ENCODE assay signal across 9 mouse cellular contexts in the genomic region with DNA sequence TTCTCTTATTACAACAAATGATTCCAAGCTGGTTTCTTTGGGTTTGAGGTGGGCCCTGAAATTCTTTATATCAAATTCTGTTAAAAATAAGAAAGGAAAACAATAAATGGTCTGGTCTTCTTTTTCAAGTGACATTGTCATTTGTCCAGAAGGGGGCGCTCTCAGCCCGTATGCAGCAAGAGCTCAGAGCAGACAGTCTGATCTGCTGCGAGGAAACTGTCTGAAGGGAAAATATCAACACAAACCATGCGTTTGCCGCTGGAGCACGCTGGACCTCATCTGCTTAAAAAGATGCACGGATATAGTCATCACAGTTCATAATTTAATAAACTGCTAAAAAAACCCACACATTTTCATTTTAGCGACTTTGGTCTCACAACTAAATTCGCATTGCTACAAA.
DNase-seq lines count a peak whose midpoint lies in the region; ATAC-seq and TF ChIP-seq lines count a peak whose summit lies in the region.
"Had no signal": no experiment of that assay in that cellular context is flagged by ENCODE, and none has a peak within 500 bp of the region (broad histone marks: within the 10 kb centered on the region; RNA-seq: fewer than 3 reads in every experiment).

No protein-coding gene starts in this region.

- H3K27me3 ChIP-seq in forebrain, embryonic 14.5 days (replicated peaks; ENCODE audit: control insufficient read depth, insufficient read depth, low read length) = no peaks in the 10 kb centered on the region

- WGBS in forebrain, embryonic 14.5 days = 8% methylated on average over 9 of the region's 9 CpGs
- WGBS in lung, adult 2 months = 9% methylated on average over 9 of the region's 9 CpGs
- 4% methylated on average over 9 of the region's 9 CpGs for WGBS in olfactory bulb, adult 2 months

- H3K36me3 ChIP-seq in forebrain, embryonic 14.5 days (ENCODE audit: control insufficient read depth, insufficient read depth, low read length) = no peaks in the 10 kb centered on the region

- H3K9me3 ChIP-seq in forebrain, embryonic 14.5 days (replicated peaks; ENCODE audit: control insufficient read depth, low read length) = no peaks in the 10 kb centered on the region

- peak; percentile 91 for ATAC-seq in forebrain, embryonic 14.5 days

- H3K4me1 ChIP-seq in forebrain, embryonic 14.5 days (ENCODE audit: control insufficient read depth, insufficient read depth, low read length) = peaks cover 9% of the 10 kb centered on the region; the same call in 1 of the 2 replicates
- H3K4me1 ChIP-seq in lung, adult 2 months (ENCODE audit: control insufficient read depth, insufficient read depth, low read length) = no peaks in the 10 kb centered on the region
- peaks cover 2% of the 10 kb centered on the region; the same call in 1 of the 2 replicates for H3K4me1 ChIP-seq in olfactory bulb, adult 2 months (ENCODE audit: control insufficient read depth, insufficient read depth, low read length)

- DNase-seq in ES-CJ7 (ENCODE audit: low read depth, low spot score) = peak; percentile 73
- peak; percentile 49 for DNase-seq in c-Kit-positive CD71-positive TER-119-positive erythroid progenitor cells, embryonic 14.5 days (ENCODE audit: low spot score)
- peak; percentile 96 for DNase-seq in forebrain, embryonic 14.5 days (ENCODE audit: low spot score)
- DNase-seq in heart, postnatal 25 days (ENCODE audit: low spot score) = peak; percentile 24
- peak; percentile 73 to 91 for DNase-seq in layer of hippocampus, adult 18-20 months (ENCODE audit: low spot score in 2 of 2)
- DNase-seq in lung, adult 2 months = peak; percentile 38
- DNase-seq in testis, postnatal 14 days (ENCODE audit: low spot score) = peak; percentile 67

- intact Hi-C loops in heart, postnatal 25 days (cut with DNase I) = loop anchor here (2.0 to 10.0 kb wide), 2 partner anchors 1581 to 1713 kb away; no protein-coding TSS in a partner anchor

- peak overlapping the region; percentile 43 for H3K4me2 ChIP-seq in forebrain, embryonic 14.5 days (ENCODE audit: low read length)

- peak; percentile 76 for TF ChIP-seq CTCF in lung, adult 2 months (IDR thresholded peaks at IDR 0.05; ENCODE audit: insufficient read depth, low read length)
- TF ChIP-seq CTCF in olfactory bulb, adult 2 months (IDR thresholded peaks at IDR 0.05; ENCODE audit: insufficient read depth, low read depth, low read length) = peak; percentile 57

- no peak for TF ChIP-seq POLR2A in lung, adult 2 months (IDR thresholded peaks at IDR 0.05; ENCODE audit: borderline replicate concordance, extremely low read depth, low read depth, low read length)
- TF ChIP-seq POLR2A in olfactory bulb, adult 2 months (IDR thresholded peaks at IDR 0.05; ENCODE audit: insufficient read depth, low read depth, low read length) = no peak

- H3K9ac ChIP-seq in forebrain, embryonic 14.5 days (ENCODE audit: low read length) = peak overlapping the region; percentile 22; the same call in 1 of the 2 replicates

- H3K27ac ChIP-seq in forebrain, embryonic 14.5 days (ENCODE audit: low read depth, low read length) = no peak overlapping the region
- H3K27ac ChIP-seq in olfactory bulb, adult 2 months (ENCODE audit: insufficient read depth, low read depth, low read length) = no peak overlapping the region
- H3K27ac ChIP-seq: macrophage had no signal

- peak overlapping the region; percentile 8 for H3K4me3 ChIP-seq in forebrain, embryonic 14.5 days (ENCODE audit: low read depth, low read length)
- no peak overlapping the region for H3K4me3 ChIP-seq in lung, adult 2 months (replicated peaks; ENCODE audit: extremely low read depth, low read depth, low read length)
- no peak overlapping the region for H3K4me3 ChIP-seq in olfactory bulb, adult 2 months (ENCODE audit: insufficient read depth, low read depth, low read length)

Comparison
In these comparisons a context has a peak if more than half of its experiments do, and no peak if none do; other contexts are left out.
1. DNase-seq: peak in every context shown above with its lines; median percentile 96 in forebrain, embryonic 14.5 days; 82 in layer of hippocampus, adult 18-20 months; 73 in ES-CJ7; 67 in testis, postnatal 14 days; 49 in c-Kit-positive CD71-positive TER-119-positive erythroid progenitor cells, embryonic 14.5 days; 38 in lung, adult 2 months; 24 in heart, postnatal 25 days.